Mouse (Mus musculus) kidney, adult 2 months (tissue): ENCODE data around the gene Nme3. TPM values are rescaled to one million over a fixed set of nuclear protein-coding genes. Genes with fewer than 3 reads are reported as not detected.
A peak's percentile ranks its signal among the peaks of the same experiment; 100 is the strongest.

Source experiments
- DNase-seq: peaks from one replicate; pipeline ENCODE4 v3.0.0; 2021
- H3K27ac ChIP-seq: fragments of 200-500 bp; 2 replicates; pipeline ENCODE4 v1.5.1; 2012; ENCODE audit warnings: low read depth, low read length, control low read depth, inconsistent platforms; ENCODE audit not compliant: insufficient read depth
- H3K27me3 ChIP-seq: fragments of 200-500 bp; replicated peaks from 2 replicates; pipeline ENCODE4 v1.6.1; 2012; ENCODE audit warnings: mild to moderate bottlenecking, moderate library complexity, low read length, inconsistent platforms; ENCODE audit not compliant: control insufficient read depth, insufficient read depth
- H3K36me3 ChIP-seq: fragments of 200-500 bp; 2 replicates; pipeline ENCODE4 v1.6.1; 2012; ENCODE audit warnings: mild to moderate bottlenecking, moderate library complexity, low read length, inconsistent platforms; ENCODE audit not compliant: control insufficient read depth, insufficient read depth
- H3K4me1 ChIP-seq: fragments of 200-500 bp; 2 replicates; pipeline ENCODE4 v1.6.1; 2011; ENCODE audit warnings: low read length; ENCODE audit not compliant: control insufficient read depth, insufficient read depth
- H3K4me3 ChIP-seq: fragments of 200-500 bp; 2 replicates; pipeline ENCODE4 v1.5.1; 2011; ENCODE audit warnings: mild to moderate bottlenecking, low read depth, low read length, control low read depth; ENCODE audit not compliant: insufficient read depth
- CTCF ChIP-seq: fragments of 200-500 bp; conservative IDR thresholded peaks from 2 replicates; pipeline ENCODE4 v1.5.1; 2011; ENCODE audit warnings: low read depth, mild to moderate bottlenecking, control low read depth, low read length, moderate library complexity, mixed read lengths; ENCODE audit not compliant: insufficient read depth, insufficient read length
- POLR2A ChIP-seq: fragments of 200-500 bp; IDR thresholded peaks from one replicate; pipeline ENCODE4 v1.6.1; 2011; ENCODE audit warnings: low read depth, low read length, control low read depth
- WGBS: fragments of 180-500 bp; shearing (Covaris S2); methylation state at CpG from one replicate; pipeline ENCODE4 v1.1.7; 2018; 5-methylcytosine and 5-hydroxymethylcytosine counted together
- polyA plus RNA-seq: library from polyadenylated mRNA; depleted of rRNA; stranded (reverse); fragments of >200 nt; gene quantifications from 2 replicates; pipeline ENCODE4 v1.2.3, GENCODE M21; 2012

Gene Nme3
- polyA plus RNA-seq, 1 experiment = 115 TPM

DNA sequence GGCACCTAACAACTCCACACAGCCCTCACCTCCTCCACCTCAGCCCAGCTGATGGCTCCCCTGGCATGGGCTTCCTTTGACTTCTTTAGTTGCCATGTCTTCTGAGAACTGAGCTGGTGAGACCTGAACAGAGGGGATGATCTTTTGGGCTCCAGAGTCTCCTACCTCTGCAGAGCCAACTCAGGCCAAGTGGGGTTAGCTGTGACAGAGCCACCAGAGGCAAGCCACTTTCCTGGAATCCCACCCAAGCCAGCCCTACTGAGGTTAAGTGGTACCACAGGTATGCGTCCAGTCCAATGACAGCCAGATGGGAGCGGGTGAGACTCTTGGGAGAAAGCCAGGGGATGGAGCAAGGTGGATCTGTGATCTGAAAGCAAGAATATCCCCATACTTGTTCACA lies 3.0 kb upstream of the Nme3 start:
- TF ChIP-seq CTCF (no peak), POLR2A (no peak)
- H3K36me3 ChIP-seq = no peaks in the 10 kb centered on the region; the same call in none of the 2 replicates
- no peaks in the 10 kb centered on the region for H3K27me3 ChIP-seq
- no peak overlapping the region for H3K27ac ChIP-seq
- no peak overlapping the region for H3K4me3 ChIP-seq
- no peak for DNase-seq
- H3K4me1 ChIP-seq = peaks cover 12% of the 10 kb centered on the region; the same call in 1 of the 2 replicates
- 90% methylated on average over 2 of the region's 2 CpGs for WGBS

GRCm38 (mm10) chr17:24894061-24894994 lies 2.0 kb upstream of the Nme3 start:
- H3K4me1 ChIP-seq = peaks cover 9% of the 10 kb centered on the region; the same call in 1 of the 2 replicates
- WGBS = 8% methylated on average over 31 of the region's 31 CpGs
- no peak for DNase-seq
- H3K36me3 ChIP-seq = no peaks in the 10 kb centered on the region; the same call in none of the 2 replicates
- peak overlapping the region; percentile 87 for H3K4me3 ChIP-seq
- peak overlapping the region; percentile 73 for H3K27ac ChIP-seq
- H3K27me3 ChIP-seq = no peaks in the 10 kb centered on the region
- no peak for TF ChIP-seq POLR2A
- no peak for TF ChIP-seq CTCF

- H3K4me1 ChIP-seq = peaks cover 9% of the 10 kb centered on the region; the same call in 1 of the 2 replicates
- H3K27ac ChIP-seq = peak within 1 kb of the TSS; percentile 79
- H3K27me3 ChIP-seq = no peaks in the 10 kb centered on the region
- DNase-seq = peak; percentile 92
- TF ChIP-seq CTCF (no peak), POLR2A (peak; percentile 66)
- H3K36me3 ChIP-seq = no peaks in the 10 kb centered on the region; the same call in none of the 2 replicates
- H3K4me3 ChIP-seq = peak within 1 kb of the TSS; percentile 87
- WGBS = under 1% methylated on average over 62 of the region's 62 CpGs
These were observed 1.2 kb upstream of the Nme3 start, which contains the start of the genes Eme2 and Mrps34 for GRCm38 (mm10) chr17:24894995-24895547. Gene Eme2, minus strand, starts transcription at chr17:24895087. Gene Mrps34, plus strand, starts transcription at chr17:24895116.

GRCm38 (mm10) chr17:24895571-24896240 lies 594 bp upstream of the Nme3 start:
- H3K27ac ChIP-seq = peak overlapping the region; percentile 79
- H3K36me3 ChIP-seq = no peaks in the 10 kb centered on the region; the same call in none of the 2 replicates
- H3K4me1 ChIP-seq = peaks cover 9% of the 10 kb centered on the region; the same call in 1 of the 2 replicates
- H3K4me3 ChIP-seq = peak overlapping the region; percentile 87
- no peak for DNase-seq
- WGBS = 2% methylated on average over 23 of the region's 23 CpGs
- no peaks in the 10 kb centered on the region for H3K27me3 ChIP-seq
- TF ChIP-seq POLR2A (no peak), CTCF (no peak)

- peaks cover 9% of the 10 kb centered on the region; the same call in 1 of the 2 replicates for H3K4me1 ChIP-seq
- peak overlapping the region; percentile 30 for H3K27ac ChIP-seq
- no peaks in the 10 kb centered on the region for H3K27me3 ChIP-seq
- WGBS = 17% methylated on average over 11 of the region's 11 CpGs
- H3K36me3 ChIP-seq = 0 out of 2 replicates have a peak, but pooled peaks cover 2% of the 10 kb centered on the region
- H3K4me3 ChIP-seq = peak overlapping the region; percentile 87
- no peak for TF ChIP-seq POLR2A
- no peak for TF ChIP-seq CTCF
- DNase-seq = no peak
These were observed 631 bp downstream of the Nme3 start for GRCm38 (mm10) chr17:24896993-24897269.

DNA sequence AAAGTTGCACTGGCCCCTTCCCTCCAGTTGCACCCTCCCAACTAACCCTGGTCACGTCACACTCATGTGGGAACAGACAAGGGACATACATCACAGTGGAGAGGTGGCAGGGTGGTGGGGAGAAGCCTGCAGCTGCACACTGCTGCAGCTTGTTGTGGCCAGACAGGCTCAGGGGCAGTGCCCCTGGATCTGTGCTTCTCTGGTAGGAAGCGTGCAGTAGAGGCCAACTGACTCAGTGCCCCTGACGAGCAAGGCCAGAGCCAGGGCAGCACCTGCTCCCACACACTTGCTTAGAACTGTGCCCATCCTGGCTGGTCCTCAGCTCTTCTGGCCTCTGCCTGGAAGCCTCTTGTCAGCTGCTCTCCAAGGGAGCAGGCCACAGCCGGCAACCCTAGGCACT lies 1.3 kb downstream of the Nme3 start:
- TF ChIP-seq POLR2A = no peak
- Histone ChIP-seq H3K4me1 (peaks cover 9% of the 10 kb centered on the region; the same call in 1 of the 2 replicates), H3K36me3 (peaks cover 2% of the 10 kb centered on the region; the same call in 1 of the 2 replicates), H3K4me3 (no peak overlapping the region), H3K27ac (no peak overlapping the region), H3K27me3 (no peaks in the 10 kb centered on the region)
- WGBS = 77% methylated on average over 4 of the region's 4 CpGs
- no peak for DNase-seq
